Mouse (Mus musculus) liver, postnatal 0 days (tissue): ENCODE results near the gene Trib3.

ENCODE experiments used
- CTCF ChIP-seq: sonication (generic); IDR thresholded peaks from 2 replicates; pipeline ENCODE4 v1.5.1; 2016; ENCODE audit warnings: antibody characterized with exemption, low read depth
- EP300 ChIP-seq: IDR thresholded peaks from 2 replicates; pipeline ENCODE4 v1.6.1; 2016; ENCODE audit warnings: antibody characterized with exemption, low read depth, mild to moderate bottlenecking

GRCm38 (mm10) chr2:152338319-152338718 is 5.5 kb downstream of the Trib3 start:
- TF ChIP-seq EP300: no peak
- no peak for TF ChIP-seq CTCF
